ENCODE assay signal across 16 mouse cellular contexts in genomic region chr8:95354606-95355005, GRCm38 (mm10). TPM values are rescaled to one million over a fixed set of nuclear protein-coding genes. Genes with fewer than 3 reads are reported as not detected.
DNase-seq lines count a peak whose midpoint lies in the region; ATAC-seq and TF ChIP-seq lines count a peak whose summit lies in the region.
"Had no signal": no experiment of that assay in that cellular context is flagged by ENCODE, and none has a peak within 500 bp of the region (broad histone marks: within the 10 kb centered on the region; RNA-seq: fewer than 3 reads in every experiment).

No protein-coding gene starts in this region.

- ATAC-seq in intestine, embryonic 15.5 days = no peak
- ATAC-seq in intestine, embryonic 16.5 days = no peak
- no peak for ATAC-seq in lung, embryonic 14.5 days (ENCODE audit: insufficient read depth)
- ATAC-seq in neural tube, embryonic 15.5 days (ENCODE audit: low FRiP score) = no peak
- ATAC-seq: inflammation-experienced regulatory T-cells, adult 6 months had no signal

- H3K4me1 ChIP-seq in intestine, embryonic 15.5 days (replicated peaks) = peaks cover 40% of the 10 kb centered on the region
- H3K4me1 ChIP-seq in intestine, embryonic 16.5 days (ENCODE audit: control insufficient read depth, insufficient read depth, low read length) = peaks cover 40% of the 10 kb centered on the region
- H3K4me1 ChIP-seq in lung, embryonic 14.5 days (ENCODE audit: insufficient read depth) = peaks cover 17% of the 10 kb centered on the region
- peaks cover 64% of the 10 kb centered on the region for H3K4me1 ChIP-seq in neural tube, embryonic 15.5 days

- no peak overlapping the region for H3K9ac ChIP-seq in intestine, embryonic 15.5 days
- no peak overlapping the region for H3K9ac ChIP-seq in intestine, embryonic 16.5 days (ENCODE audit: low read depth, low read length)
- no peak overlapping the region for H3K9ac ChIP-seq in lung, embryonic 14.5 days
- no peak overlapping the region for H3K9ac ChIP-seq in neural tube, embryonic 15.5 days (replicated peaks)

- H3K27me3 ChIP-seq in intestine, embryonic 15.5 days (replicated peaks) = no peaks in the 10 kb centered on the region
- H3K27me3 ChIP-seq in intestine, embryonic 16.5 days (replicated peaks; ENCODE audit: control insufficient read depth, insufficient read depth, low read length) = no peaks in the 10 kb centered on the region
- H3K27me3 ChIP-seq in lung, embryonic 14.5 days (ENCODE audit: insufficient read depth, low read length) = peaks cover 9% of the 10 kb centered on the region; the same call in 1 of the 2 replicates
- H3K27me3 ChIP-seq in neural tube, embryonic 15.5 days (replicated peaks) = no peaks in the 10 kb centered on the region

- peak overlapping the region; percentile 78 for H3K4me3 ChIP-seq in gastrocnemius, adult 2 months
- no peak overlapping the region for H3K4me3 ChIP-seq in intestine, embryonic 15.5 days (replicated peaks)
- no peak overlapping the region for H3K4me3 ChIP-seq in intestine, embryonic 16.5 days (ENCODE audit: low read length)
- H3K4me3 ChIP-seq in lung, embryonic 14.5 days (ENCODE audit: low read depth, low read length) = no peak overlapping the region
- H3K4me3 ChIP-seq in neural tube, embryonic 15.5 days (replicated peaks) = no peak overlapping the region

- no peak for DNase-seq in gastrocnemius, adult 2 months
- no peak for DNase-seq in gastrocnemius, postnatal 36 days
- no peak for DNase-seq in lung, embryonic 14.5 days
- DNase-seq in cerebellum, adult 11 months = no peak
- no peak for DNase-seq in spleen, adult 12 weeks (ENCODE audit: low spot score)
- DNase-seq: cerebellum, adult 8-10 months; kidney, postnatal 36 days; liver; right cerebral cortex, postnatal 4 days; thymus, adult 18-20 months had no signal

- no peak for TF ChIP-seq CTCF in gastrocnemius, adult 2 months (IDR thresholded peaks at IDR 0.05)
- no peak for TF ChIP-seq CTCF in lung, embryonic 14.5 days (IDR thresholded peaks at IDR 0.05; ENCODE audit: low read depth)

- intact Hi-C loops in gastrocnemius, adult 2 months (cut with DNase I) = loop anchor here (2.0 kb wide), 1 partner anchor 22 kb away; no protein-coding TSS in a partner anchor
- intact Hi-C loops in gastrocnemius, postnatal 36 days (cut with DNase I) = no loop called here

- H3K36me3 ChIP-seq in intestine, embryonic 15.5 days = no peaks in the 10 kb centered on the region
- H3K36me3 ChIP-seq in intestine, embryonic 16.5 days (ENCODE audit: control insufficient read depth, insufficient read depth, low read length) = no peaks in the 10 kb centered on the region
- H3K36me3 ChIP-seq in lung, embryonic 14.5 days (ENCODE audit: insufficient read depth) = no peaks in the 10 kb centered on the region
- no peaks in the 10 kb centered on the region for H3K36me3 ChIP-seq in neural tube, embryonic 15.5 days

- H3K27ac ChIP-seq in gastrocnemius, adult 2 months = peak overlapping the region; percentile 16
- H3K27ac ChIP-seq in intestine, embryonic 15.5 days = no peak overlapping the region
- no peak overlapping the region for H3K27ac ChIP-seq in intestine, embryonic 16.5 days (ENCODE audit: low read length)
- H3K27ac ChIP-seq in lung, embryonic 14.5 days (ENCODE audit: low read depth) = no peak overlapping the region
- no peak overlapping the region for H3K27ac ChIP-seq in neural tube, embryonic 15.5 days (replicated peaks)

- H3K9me3 ChIP-seq in intestine, embryonic 15.5 days = no peaks in the 10 kb centered on the region
- H3K9me3 ChIP-seq in intestine, embryonic 16.5 days (ENCODE audit: control insufficient read depth, low read length) = no peaks in the 10 kb centered on the region
- H3K9me3 ChIP-seq in lung, embryonic 14.5 days (ENCODE audit: low read depth, low read length) = no peaks in the 10 kb centered on the region
- H3K9me3 ChIP-seq in neural tube, embryonic 15.5 days (replicated peaks) = no peaks in the 10 kb centered on the region

- 89% methylated on average over 2 of the region's 2 CpGs for WGBS in intestine, embryonic 15.5 days
- 87% methylated on average over 2 of the region's 2 CpGs for WGBS in intestine, embryonic 16.5 days
- 88% methylated on average over 2 of the region's 2 CpGs for WGBS in lung, embryonic 14.5 days
- 88% methylated on average over 2 of the region's 2 CpGs for WGBS in neural tube, embryonic 15.5 days

- H3K4me2 ChIP-seq in intestine, embryonic 15.5 days (replicated peaks) = peak overlapping the region; percentile 95
- H3K4me2 ChIP-seq in intestine, embryonic 16.5 days (ENCODE audit: low read depth, low read length) = no peak overlapping the region
- peak overlapping the region; percentile 96; the same call in 1 of the 2 replicates for H3K4me2 ChIP-seq in lung, embryonic 14.5 days
- peak overlapping the region; percentile 75 for H3K4me2 ChIP-seq in neural tube, embryonic 15.5 days

RNA-seq across cellular contexts. Expression of gene Mmp15, which starts 2.5 kb away (rescaled TPM):
- total RNA-seq in gastrocnemius, adult 2 months (2021) = 10 to 100 TPM; 13.8 to 17.0 TPM
- total RNA-seq in gastrocnemius, postnatal 36 days (2021) = 10 to 100 TPM; 14.3 to 17.8 TPM
- 13.8 and 14.8 TPM in 2 replicates for polyA plus RNA-seq in intestine, embryonic 15.5 days (2015; fragmentation: Nextera tagmentation; extraction: Ambion mirVana)
- polyA plus RNA-seq in intestine, embryonic 16.5 days (2015; fragmentation: Nextera tagmentation; extraction: Ambion mirVana) = 7.9 and 8.3 TPM in 2 replicates
- polyA plus RNA-seq in lung, embryonic 14.5 days (2014; fragmentation: Nextera tagmentation; extraction: Ambion mirVana) = 22.5 and 25.6 TPM in 2 replicates
- 20.9 and 21.4 TPM in 2 replicates for polyA plus RNA-seq in neural tube, embryonic 15.5 days (2015; fragmentation: Nextera tagmentation; extraction: Ambion mirVana)

RNA-seq across cellular contexts. Expression of gene Usb1, which starts 22.5 kb away (rescaled TPM):
- 1 to 10 TPM; 5.8 to 7.1 TPM for total RNA-seq in gastrocnemius, adult 2 months (2021)
- total RNA-seq in gastrocnemius, postnatal 36 days (2021) = 1 to 10 TPM; 4.4 to 5.7 TPM
- polyA plus RNA-seq in intestine, embryonic 15.5 days (2015; fragmentation: Nextera tagmentation; extraction: Ambion mirVana) = 40.1 and 41.2 TPM in 2 replicates
- polyA plus RNA-seq in intestine, embryonic 16.5 days (2015; fragmentation: Nextera tagmentation; extraction: Ambion mirVana) = 43.4 and 45.8 TPM in 2 replicates
- 32.1 and 34.0 TPM in 2 replicates for polyA plus RNA-seq in lung, embryonic 14.5 days (2014; fragmentation: Nextera tagmentation; extraction: Ambion mirVana)
- 30.1 and 33.0 TPM in 2 replicates for polyA plus RNA-seq in neural tube, embryonic 15.5 days (2015; fragmentation: Nextera tagmentation; extraction: Ambion mirVana)

RNA-seq across cellular contexts. Expression of gene Zfp319, which starts 22.9 kb away (rescaled TPM):
- 1 to 10 TPM; 3.3 to 4.4 TPM for total RNA-seq in gastrocnemius, adult 2 months (2021)
- 1 to 10 TPM; 3.1 to 3.3 TPM for total RNA-seq in gastrocnemius, postnatal 36 days (2021)
- 5.7 and 5.9 TPM in 2 replicates for polyA plus RNA-seq in intestine, embryonic 15.5 days (2015; fragmentation: Nextera tagmentation; extraction: Ambion mirVana)
- polyA plus RNA-seq in intestine, embryonic 16.5 days (2015; fragmentation: Nextera tagmentation; extraction: Ambion mirVana) = 4.5 and 5.2 TPM in 2 replicates
- 9.2 and 10.9 TPM in 2 replicates for polyA plus RNA-seq in lung, embryonic 14.5 days (2014; fragmentation: Nextera tagmentation; extraction: Ambion mirVana)
- polyA plus RNA-seq in neural tube, embryonic 15.5 days (2015; fragmentation: Nextera tagmentation; extraction: Ambion mirVana) = 12.4 and 12.6 TPM in 2 replicates

RNA-seq across cellular contexts. Expression of gene Tepp, which starts 44.2 kb away (rescaled TPM):
- not detected for total RNA-seq in gastrocnemius, adult 2 months (2021)
- total RNA-seq in gastrocnemius, postnatal 36 days (2021) = not detected
- 0.37 TPM in 1 of 2 replicates, not detected in the other for polyA plus RNA-seq in intestine, embryonic 15.5 days (2015; fragmentation: Nextera tagmentation; extraction: Ambion mirVana)
- polyA plus RNA-seq in intestine, embryonic 16.5 days (2015; fragmentation: Nextera tagmentation; extraction: Ambion mirVana) = not detected in 2 replicates
- polyA plus RNA-seq in lung, embryonic 14.5 days (2014; fragmentation: Nextera tagmentation; extraction: Ambion mirVana) = 0.37 and 0.53 TPM in 2 replicates
- polyA plus RNA-seq in neural tube, embryonic 15.5 days (2015; fragmentation: Nextera tagmentation; extraction: Ambion mirVana) = 1.7 and 2.5 TPM in 2 replicates
- total RNA-seq: left cerebral cortex, adult 8-10 months; megakaryocyte progenitor cell, adult 5-6 weeks had no signal
- polyA plus RNA-seq: inflammation-experienced regulatory T-cells, adult 6 months had no signal

RNA-seq across cellular contexts. Expression of gene Cngb1, which starts 48.2 kb away (rescaled TPM):
- total RNA-seq in gastrocnemius, adult 2 months (2021) = under 1 TPM; 0.08 to 0.66 TPM
- total RNA-seq in gastrocnemius, postnatal 36 days (2021) = under 1 TPM; 0.27 to 0.51 TPM
- 0.73 and 0.94 TPM in 2 replicates for polyA plus RNA-seq in intestine, embryonic 15.5 days (2015; fragmentation: Nextera tagmentation; extraction: Ambion mirVana)
- polyA plus RNA-seq in intestine, embryonic 16.5 days (2015; fragmentation: Nextera tagmentation; extraction: Ambion mirVana) = 0.49 and 0.65 TPM in 2 replicates
- polyA plus RNA-seq in lung, embryonic 14.5 days (2014; fragmentation: Nextera tagmentation; extraction: Ambion mirVana) = 0.28 and 0.69 TPM in 2 replicates
- polyA plus RNA-seq in neural tube, embryonic 15.5 days (2015; fragmentation: Nextera tagmentation; extraction: Ambion mirVana) = 0.26 and 0.86 TPM in 2 replicates
